ENCODE assay signal across 35 mouse cellular contexts in genomic region chr4:149226311-149226710, GRCm38 (mm10).
"Had no signal": no experiment of that assay in that cellular context is flagged by ENCODE, and none has a peak within 500 bp of the region (broad histone marks: within the 10 kb centered on the region; RNA-seq: fewer than 3 reads in every experiment).

No protein-coding gene starts in this region.

- DNase-seq: heart, postnatal 10 days; heart, postnatal 14 days; heart, postnatal 36 days; heart, postnatal 4 days; kidney, adult 11 months; kidney, adult 18-20 months; kidney, adult 2 months; kidney, adult 8-10 months; kidney, adult 9 months; kidney, postnatal 10 days; kidney, postnatal 14 days; kidney, postnatal 25 days; kidney, postnatal 36 days; kidney, postnatal 4 days; layer of hippocampus, adult 9-11 months; layer of hippocampus, postnatal 36 days had no signal

- H3K4me3 ChIP-seq: heart, embryonic 10.5 days; heart, embryonic 12.5 days; heart, embryonic 13.5 days; heart, embryonic 15.5 days; hindbrain, embryonic 10.5 days; hindbrain, embryonic 12.5 days; hindbrain, embryonic 13.5 days; hindbrain, embryonic 15.5 days; intestine, embryonic 15.5 days; kidney, embryonic 15.5 days; layer of hippocampus, adult 2 months had no signal

- H3K4me2 ChIP-seq: heart, embryonic 11.5 days; heart, embryonic 12.5 days; heart, embryonic 13.5 days; heart, embryonic 15.5 days; hindbrain, embryonic 12.5 days; hindbrain, embryonic 13.5 days; hindbrain, embryonic 14.5 days; hindbrain, embryonic 15.5 days; intestine, embryonic 15.5 days; kidney, embryonic 15.5 days had no signal

- H3K27ac ChIP-seq: heart, embryonic 10.5 days; heart, embryonic 13.5 days; heart, embryonic 15.5 days; hindbrain, embryonic 10.5 days; hindbrain, embryonic 12.5 days; hindbrain, embryonic 13.5 days; hindbrain, embryonic 14.5 days; hindbrain, embryonic 15.5 days; hindbrain, postnatal 0 days; intestine, embryonic 15.5 days; kidney, embryonic 15.5 days; kidney, postnatal 0 days; layer of hippocampus, adult 2 months had no signal

- H3K9ac ChIP-seq: heart, embryonic 12.5 days; heart, embryonic 13.5 days; heart, embryonic 15.5 days; hindbrain, embryonic 12.5 days; hindbrain, embryonic 13.5 days; hindbrain, embryonic 14.5 days; hindbrain, embryonic 15.5 days; intestine, embryonic 15.5 days; kidney, embryonic 15.5 days had no signal

- H3K27me3 ChIP-seq: heart, embryonic 12.5 days; heart, embryonic 13.5 days; heart, embryonic 15.5 days; hindbrain, embryonic 12.5 days; hindbrain, embryonic 13.5 days; hindbrain, embryonic 15.5 days; intestine, embryonic 15.5 days; kidney, embryonic 15.5 days had no signal

- ATAC-seq: hindbrain, embryonic 16.5 days; hindbrain, postnatal 0 days; inflammation-experienced regulatory T-cells, adult 6 months; intestine, embryonic 15.5 days; intestine, embryonic 16.5 days; intestine, postnatal 0 days had no signal

- H3K4me1 ChIP-seq: heart, embryonic 10.5 days; heart, embryonic 12.5 days; heart, embryonic 13.5 days; heart, embryonic 15.5 days; hindbrain, embryonic 10.5 days; hindbrain, embryonic 12.5 days; hindbrain, embryonic 15.5 days; intestine, embryonic 15.5 days; kidney, embryonic 15.5 days had no signal

- H3K9me3 ChIP-seq: heart, embryonic 10.5 days; heart, embryonic 12.5 days; heart, embryonic 13.5 days; heart, embryonic 15.5 days; hindbrain, embryonic 13.5 days; hindbrain, embryonic 15.5 days; intestine, embryonic 15.5 days; kidney, embryonic 15.5 days had no signal
